Mouse (Mus musculus) embryonic fibroblast, embryonic 13.5 days (primary cell): ENCODE measurements around the gene Aacs.

Experiments used
- CTCF ChIP-seq: IDR thresholded peaks from 2 replicates; pipeline ENCODE4 v1.5.1; 2011; ENCODE audit warnings: mild to moderate bottlenecking, control low read depth, low read length, moderate library complexity, borderline replicate concordance; ENCODE audit not compliant: insufficient read depth
- POLR2A ChIP-seq: IDR thresholded peaks from 2 replicates; pipeline ENCODE4 v1.6.1; 2011; ENCODE audit warnings: low read depth, mild to moderate bottlenecking, control low read depth, low read length, moderate library complexity

DNA sequence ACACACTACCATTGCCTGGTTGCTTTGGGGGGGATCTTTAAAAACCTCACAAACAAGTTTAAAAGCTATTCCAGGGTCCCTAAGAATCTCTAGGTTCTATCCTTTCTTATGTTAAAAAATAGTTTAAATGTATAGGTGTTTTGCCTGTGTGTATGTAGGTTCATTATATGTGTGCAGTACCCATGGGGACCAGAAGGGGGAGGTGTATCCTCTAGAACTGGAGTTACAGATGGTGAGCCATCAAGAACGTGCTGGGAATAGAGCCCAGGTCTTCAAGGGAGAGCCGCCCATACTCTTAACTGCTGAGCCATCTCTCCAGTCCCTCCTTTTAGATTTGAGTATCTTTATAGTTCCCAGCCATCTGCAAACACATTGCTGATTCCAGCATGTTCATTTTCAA, 69.5 kb downstream of the Aacs start:
- no peak for TF ChIP-seq POLR2A
- TF ChIP-seq CTCF, result no peak
